Mouse (Mus musculus) adrenal gland, postnatal 4 days (tissue): Measurements from ENCODE around the gene Cxcl17. TPM values are rescaled to one million over a fixed set of nuclear protein-coding genes. Genes with fewer than 3 reads are reported as not detected.
"Not testable (repeated sequence)": the region's sequence is repeated elsewhere in the genome, so short reads cannot be mapped to it uniquely, and the experiment has no call there.

Experiments
- DNase-seq, 2 experiments: peaks; one replicate each; pipeline ENCODE4 v3.0.0; 2021 to 2022; ENCODE audit warnings: low spot score in 2 of 2, mixed read lengths in 2 of 2
- total RNA-seq, 2 experiments: library from RNA; stranded (reverse); gene quantifications; 2 replicates each; pipeline ENCODE4 v1.2.3; 2021

The Cxcl17 gene
- total RNA-seq, 2 experiments from 2014 or later: not detected

DNA sequence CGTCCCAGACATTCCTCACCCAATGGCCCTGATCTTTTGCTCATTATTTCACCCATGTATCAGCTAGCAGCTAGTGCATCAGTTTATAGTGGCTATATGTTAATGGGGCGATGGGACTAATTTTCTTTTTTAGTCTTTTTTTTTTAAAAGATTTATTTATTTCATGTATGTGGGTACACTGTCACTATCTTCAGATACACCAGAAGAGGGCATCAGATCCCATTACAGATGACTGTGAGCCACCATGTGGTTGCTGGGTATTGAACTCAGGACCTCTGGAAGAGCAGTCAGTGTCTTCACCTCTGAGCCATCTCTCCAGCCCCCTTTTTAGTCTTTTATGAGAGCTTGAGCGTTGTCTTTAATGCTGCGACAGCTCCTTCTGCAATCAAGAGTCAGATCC, 13.7 kb upstream of the Cxcl17 start:
- not testable (repeated sequence) for DNase-seq

DNA sequence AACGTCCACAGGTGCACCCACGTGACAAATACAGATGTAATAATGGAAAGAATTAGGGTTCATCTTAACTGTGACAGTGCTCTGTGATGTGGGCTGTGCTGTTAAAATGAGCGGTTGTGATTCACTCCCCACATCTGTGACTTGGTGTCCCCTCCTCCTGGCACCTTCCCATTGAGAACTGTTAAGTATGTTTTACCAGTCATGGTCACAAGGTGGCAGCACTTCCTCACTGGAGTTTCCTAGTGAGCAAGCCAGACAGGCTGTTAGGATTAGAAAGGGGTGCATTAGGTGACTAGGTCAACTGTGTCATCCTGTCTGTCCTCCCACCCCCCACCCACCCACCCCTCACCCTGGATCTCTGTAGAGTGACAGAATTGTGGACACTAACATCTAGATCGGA, 11.7 kb upstream of the Cxcl17 start:
- DNase-seq: peak; percentile 49 to 66

DNA sequence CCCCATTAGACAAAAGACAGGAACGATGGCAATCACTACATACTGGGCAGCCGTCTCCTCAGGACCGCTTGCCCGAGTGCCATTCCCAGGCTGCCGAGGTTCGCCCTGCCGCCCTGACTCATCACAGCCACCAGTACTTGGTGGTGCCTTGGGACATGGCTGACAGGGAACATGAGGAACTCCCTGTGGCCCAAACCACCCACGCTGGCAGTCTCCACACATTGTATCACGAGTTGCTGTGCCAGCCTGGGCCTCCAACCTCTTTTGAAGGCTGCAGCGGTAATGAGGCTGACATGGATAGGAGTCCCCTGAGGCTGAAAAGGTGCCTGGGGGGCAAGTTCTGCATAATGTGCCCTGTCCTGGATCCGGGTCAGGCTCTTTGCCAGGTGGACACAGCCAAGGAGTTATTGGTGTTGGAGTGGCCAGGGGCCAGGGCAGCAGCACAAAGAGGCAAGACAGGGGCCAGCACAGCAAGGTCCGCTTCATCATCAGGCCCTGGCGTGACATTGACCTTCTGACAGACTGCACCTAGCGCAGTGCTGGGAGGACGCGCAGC, 9.7 kb upstream of the Cxcl17 start:
- DNase-seq: no peak

DNA sequence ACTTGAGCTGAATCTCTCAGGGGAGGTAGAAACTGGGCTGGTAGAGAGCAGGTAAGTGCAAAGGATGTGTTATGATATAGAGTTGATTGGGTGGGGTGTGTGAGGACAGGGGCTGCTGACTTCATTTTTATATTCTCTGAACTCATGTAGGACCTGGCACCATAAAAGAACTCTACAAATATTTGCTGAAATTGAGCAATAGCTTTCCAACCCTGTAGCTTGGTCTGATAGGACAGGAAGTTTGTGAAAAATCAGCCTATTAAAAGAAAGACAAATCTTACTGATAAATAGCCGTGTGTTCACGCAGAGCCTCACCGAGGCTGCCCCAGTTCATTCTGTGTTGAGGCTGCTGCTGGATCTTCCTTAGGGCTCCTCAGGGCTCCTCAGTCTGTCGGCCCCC, 7.3 kb upstream of the Cxcl17 start:
- DNase-seq: no peak

DNA sequence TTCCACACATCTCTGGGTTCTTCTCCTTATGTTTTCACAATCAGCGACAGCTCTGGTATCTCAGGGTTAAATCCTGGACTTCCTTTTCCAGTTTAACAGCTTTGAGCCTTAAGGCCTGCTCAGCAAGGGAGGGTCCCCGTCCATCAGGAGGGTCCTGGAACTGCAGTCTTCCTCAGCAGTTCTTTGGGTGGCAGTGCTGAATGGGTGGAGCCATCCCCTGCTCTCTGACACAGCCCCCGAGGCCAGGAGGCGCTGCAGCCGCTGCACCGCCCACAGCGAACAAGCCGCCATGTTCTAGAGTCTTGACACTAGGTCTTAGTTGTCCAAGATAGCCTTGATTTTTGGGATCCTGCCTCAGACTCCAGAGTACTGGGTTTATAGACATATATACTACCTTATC, 6.8 kb upstream of the Cxcl17 start:
- no peak for DNase-seq

DNA sequence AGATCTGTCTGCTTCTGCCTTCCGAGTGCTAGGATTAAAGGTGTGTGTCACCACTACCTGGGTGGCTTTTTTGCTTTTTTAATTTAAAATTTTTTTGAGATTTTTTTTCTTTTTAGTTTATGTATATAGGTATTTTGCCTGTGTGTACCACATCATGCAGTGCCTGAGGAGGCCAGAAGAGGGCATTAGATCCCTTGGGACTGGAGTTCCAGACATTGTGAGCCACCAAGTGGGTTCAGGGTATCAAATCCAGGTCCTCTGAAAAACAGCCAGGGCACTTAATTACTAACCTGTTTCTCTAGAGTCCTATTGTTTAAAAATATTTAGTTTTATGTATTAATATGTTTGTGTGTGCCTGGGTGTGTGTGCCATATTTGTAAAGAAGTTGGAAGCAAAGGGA, 4.9 kb upstream of the Cxcl17 start:
- DNase-seq: no peak

DNA sequence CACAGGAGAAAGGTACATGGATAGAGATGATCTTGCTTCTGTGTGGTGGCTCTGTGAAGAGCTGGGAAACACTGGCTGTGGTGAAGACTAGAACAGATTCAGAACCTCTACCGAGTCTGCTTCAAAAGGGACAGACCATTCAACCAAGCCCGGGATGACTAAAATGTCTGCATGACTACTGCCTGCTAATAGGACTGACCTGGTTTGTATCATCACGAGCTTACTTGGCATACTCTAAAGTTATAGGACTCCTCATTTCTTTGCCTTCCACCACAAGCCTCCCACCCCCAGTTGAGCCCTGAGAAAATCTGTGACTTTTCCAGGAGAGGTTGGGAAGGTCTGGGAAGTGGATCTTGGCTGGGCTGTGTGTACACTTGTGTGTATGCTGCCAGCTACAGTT, 825 bp downstream of the Cxcl17 start:
- DNase-seq: no peak

DNA sequence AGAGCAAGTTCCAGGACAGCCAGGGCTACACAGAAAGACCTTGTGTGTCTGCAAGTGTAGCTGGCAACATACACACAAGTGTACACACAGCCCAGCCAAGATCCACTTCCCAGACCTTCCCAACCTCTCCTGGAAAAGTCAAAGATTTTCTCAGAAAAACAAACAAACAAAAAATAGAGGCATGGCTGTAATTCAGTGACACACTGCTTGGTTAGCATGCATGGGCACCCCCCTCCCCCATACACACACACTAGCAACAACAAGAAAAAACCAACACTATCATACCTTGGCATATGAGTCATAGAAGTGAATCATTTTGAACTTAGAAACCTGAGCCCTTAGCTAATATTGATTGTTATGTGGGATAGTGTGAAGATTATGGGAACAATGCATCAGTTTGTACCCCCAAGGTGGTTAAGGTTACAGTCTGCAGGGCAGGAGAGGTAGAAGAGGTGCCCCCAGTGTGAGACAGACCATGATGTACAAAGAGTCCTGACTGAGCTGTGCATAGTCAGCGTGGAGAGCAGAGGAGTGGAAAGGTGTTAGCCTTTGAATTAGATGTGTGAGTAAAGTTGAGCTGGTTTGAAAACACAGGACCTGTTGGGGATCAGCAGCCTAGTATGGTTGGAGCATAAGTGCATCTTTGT, 1.6 kb downstream of the Cxcl17 start:
- no peak for DNase-seq

DNA sequence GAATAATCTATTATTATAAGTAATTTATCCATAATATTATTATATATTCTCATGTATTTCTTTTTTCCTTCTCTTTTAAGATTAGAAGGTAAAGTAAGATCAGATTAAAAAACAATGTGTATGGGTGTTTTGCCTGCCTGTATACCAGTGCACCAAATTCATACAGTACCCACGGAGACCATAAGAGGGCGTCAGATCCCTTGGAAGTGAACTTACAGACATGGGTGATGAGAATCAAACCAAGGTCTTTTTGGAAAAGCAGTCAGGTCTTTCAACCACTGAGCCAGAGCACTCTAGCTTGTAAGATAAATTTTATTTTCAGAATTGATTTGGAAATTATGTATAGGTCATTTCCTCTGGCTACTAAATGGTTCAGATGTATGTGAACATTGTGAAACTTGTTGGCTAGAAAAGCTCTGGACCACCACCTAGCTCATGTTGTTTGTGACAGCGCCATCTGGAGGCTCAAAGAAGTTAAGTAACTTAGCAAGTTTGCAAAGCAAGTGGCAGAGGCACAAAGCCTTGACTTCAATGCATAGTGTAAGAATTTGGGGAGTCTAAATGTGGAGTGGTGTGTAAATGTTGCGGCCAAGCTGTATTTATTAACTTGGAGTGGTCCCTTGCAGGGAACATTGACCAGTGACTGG, 3.4 kb downstream of the Cxcl17 start:
- no peak for DNase-seq

DNA sequence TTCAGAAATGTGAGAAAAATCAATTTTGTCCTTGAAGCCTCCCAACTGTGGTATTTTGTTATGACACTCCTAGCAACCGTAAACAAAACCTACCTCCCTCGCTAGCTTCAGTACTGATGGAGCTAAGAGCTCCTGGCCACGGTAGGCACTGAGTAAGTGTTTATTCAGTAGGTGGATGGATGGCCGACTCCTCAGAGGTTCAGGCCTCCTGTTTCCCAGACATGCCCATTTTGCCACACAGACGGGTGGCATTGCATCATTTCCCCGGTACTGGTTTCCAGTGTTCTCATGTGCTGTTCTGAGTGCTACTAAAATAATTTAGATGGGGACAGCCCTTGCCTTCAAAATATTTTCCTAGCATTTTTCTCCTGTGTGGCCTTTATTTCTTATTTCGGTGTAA, 6.2 kb downstream of the Cxcl17 start:
- no peak for DNase-seq

DNA sequence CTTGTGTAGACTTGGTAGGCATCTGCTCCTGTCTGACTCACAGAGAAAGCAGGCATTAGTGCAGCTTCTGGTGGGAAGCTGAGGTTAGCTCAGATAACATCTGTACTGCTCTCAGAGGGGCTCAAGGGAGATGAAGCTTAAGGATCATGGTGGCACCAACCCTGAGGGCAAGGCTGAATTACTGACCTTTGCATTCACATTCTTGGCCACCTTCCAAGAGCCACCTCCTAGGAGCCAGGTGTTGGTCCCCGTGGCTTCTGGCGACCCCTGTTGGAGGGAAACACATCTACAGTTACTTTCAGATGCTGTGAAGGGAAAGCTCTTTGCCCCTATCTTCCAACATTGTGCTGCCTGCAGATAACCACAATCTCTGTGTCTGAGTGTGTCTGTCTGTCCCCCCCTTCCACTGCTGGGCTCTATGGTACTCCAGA, 10.0 kb downstream of the Cxcl17 start:
- no peak for DNase-seq

DNA sequence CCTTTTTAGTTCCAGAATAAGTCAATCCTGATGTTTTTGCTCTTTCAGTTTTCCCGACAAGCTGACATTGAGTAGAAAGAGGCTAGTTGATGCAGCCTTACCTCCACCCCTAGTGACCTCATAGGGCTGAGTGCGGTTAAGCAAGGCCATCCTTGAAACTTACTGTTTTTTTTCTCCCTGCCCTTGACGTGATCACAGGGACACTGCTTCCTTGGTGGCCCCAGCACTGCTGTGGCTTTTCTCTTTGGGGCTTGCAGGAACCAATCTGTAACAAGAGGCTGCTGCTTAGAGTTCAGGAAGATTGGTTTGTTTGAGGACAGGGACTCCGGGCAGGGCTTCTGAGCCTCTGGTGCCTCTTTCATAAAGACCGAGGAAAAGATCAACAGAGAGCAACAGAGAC, 10.7 kb downstream of the Cxcl17 start:
- no peak for DNase-seq

DNA sequence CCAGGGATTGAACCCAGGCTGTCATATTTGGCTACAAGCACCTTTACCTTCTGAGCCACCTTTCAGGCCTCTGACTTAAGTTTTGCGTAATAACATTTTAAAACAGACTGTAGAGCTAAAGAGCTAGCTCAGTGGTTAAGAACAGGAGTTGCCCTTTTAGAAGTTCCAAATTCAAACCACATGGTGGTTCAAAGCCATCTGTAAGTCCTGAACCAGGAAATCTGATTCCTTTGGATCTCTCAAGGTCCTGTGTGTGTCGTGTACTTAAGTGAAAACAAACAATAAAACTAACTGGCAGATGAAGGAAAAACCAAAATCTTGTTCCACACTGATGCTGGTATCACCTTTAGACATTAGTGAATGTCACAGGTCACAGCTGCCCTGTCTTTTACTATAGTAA, 11.1 kb downstream of the Cxcl17 start:
- DNase-seq: no peak

DNA sequence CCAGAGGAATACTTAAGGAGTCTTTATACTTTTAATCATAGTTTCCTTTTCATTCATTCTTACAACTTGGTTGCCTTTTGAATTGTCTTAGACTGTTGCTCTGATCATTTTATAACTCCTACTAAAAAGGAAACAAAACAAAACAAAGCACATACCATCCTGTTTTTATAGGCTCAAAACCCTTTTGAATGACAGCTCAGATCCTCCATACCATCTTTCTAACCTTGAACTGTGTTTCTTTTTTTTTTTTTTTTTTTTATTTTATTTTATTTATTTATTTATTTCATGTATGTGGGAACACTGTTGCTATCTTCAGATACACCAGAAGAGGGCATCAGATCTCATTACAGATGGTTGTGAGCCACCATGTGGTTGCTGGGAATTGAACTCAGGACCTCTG, 13.7 kb downstream of the Cxcl17 start:
- not testable (repeated sequence) for DNase-seq

DNA sequence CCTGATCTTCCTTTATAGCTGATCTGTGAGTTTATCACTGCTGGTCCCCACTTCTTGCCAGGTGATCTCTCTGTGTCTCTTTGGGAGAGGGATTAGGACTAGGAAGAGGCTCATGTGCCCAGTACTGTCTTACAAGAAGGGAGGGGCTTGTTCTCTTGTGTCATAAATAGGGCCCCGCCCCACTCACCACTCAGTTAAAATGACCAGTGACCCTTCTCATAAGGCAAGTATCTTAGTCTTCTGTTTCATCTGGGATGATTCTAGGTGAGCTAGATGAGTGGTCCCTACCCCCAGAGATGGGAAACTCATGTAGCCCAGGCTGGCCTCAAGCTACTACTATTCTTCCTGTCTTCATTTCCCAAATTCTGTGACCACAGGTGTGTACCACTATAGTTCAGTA, 14.1 kb downstream of the Cxcl17 start, which contains the start of gene Lipe:
Gene Lipe, minus strand, starts transcription at position 101 of the 400 bp plus-strand sequence.
- DNase-seq: no peak

DNA sequence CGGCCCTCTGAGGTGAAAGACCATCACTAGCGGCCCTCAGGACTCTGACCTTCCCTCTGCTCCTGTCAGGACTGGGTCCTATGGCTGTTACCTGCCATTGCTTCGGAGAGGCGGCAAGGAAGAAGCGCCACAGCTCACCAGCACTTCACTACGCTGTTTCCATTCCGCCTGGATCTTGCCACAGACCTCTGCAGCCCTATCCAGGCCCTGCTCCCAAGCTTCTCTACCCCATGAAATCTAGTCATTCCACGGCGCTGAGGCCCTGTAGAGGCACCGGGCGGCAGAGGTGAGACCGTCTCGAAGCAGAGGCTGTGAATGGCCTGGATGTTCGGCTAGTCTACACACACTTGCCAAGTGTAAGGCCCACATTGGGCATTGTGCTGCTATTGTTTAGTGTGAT, 16.1 kb downstream of the Cxcl17 start:
- no peak for DNase-seq

DNA sequence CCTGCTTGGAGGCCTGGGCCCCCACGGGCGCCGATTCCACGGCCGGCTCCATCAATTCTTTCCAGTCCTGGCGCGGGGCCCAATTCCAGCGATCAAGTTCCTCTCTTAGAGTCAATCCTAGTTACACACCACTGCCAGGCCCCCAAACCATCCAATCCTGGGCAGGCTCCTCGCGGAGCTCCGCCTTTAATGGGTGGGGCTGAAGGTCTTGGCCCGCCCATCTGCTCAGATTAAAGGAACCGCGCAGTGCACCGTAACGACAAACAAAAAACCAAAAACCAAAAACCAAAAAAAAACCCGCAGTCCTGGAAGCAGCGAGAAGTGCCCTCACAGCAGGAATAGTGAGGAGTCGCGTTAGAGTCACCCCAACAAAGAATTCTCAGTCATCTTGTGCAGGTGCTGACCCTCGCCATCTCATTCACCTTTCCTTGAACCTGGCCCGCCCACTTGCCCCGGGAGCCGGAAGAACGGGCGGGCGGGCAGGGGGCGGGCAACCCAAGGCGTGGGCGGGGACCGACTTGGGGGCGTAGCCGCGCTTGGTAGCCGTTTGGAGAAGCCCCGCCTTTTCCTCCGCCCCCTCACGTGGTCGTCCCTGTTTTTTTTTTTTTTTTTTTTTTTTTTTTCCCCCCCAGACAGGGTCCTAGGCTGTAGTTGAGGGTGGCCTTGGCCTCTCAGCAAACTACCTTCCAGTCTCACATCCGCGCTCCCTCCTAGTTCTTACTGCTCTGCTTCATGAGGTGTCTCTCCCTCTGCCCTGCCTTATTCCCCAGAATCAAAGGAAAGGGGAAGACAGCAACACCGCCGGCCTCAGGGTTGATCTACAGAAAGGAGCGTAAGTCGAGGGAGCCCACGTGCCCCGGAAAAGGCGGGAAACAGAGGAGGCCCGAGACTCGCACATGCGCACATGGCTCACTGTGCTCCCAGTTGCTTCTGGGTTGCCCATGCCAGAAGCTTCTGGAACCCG, 16.8 kb downstream of the Cxcl17 start:
- peak; percentile 87 to 94 for DNase-seq

DNA sequence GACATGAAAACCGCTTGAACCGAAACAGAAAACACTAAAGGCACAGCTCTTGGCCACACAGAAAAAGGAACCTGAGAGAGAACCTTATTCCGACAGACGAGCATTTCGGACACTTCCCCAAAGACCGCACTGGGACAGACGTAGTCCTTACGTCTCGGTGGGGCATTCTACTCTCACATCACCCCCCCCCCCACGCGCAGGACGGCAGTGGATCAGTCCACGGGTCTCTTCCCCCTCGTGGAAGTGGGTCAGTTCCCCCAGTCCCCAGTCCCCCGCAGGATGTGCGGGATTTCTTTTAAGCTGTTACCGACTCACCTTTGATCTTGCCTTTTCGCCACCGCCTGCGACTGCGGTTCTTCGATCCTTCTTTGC, 17.5 kb downstream of the Cxcl17 start:
- DNase-seq: no peak

DNA sequence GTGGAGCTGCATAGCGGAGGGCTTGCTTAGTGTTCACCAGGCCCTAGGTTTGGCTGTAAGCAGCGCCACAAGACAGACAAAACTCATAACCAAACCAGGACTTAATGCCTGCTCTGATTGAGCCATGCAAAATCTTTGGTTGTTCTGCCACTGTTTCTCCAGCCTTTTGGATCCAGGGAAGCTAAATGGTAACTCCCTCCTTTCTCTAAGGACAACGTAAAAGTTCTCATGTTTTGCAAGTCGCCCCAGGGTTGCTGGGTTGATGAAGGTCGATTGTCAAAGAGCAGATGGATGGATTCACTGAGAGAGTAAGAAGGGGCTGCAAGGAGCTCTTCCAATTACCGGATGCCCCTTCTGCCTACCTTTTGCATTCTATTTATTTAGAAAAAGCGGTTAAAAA, 17.9 kb downstream of the Cxcl17 start:
- no peak for DNase-seq

DNA sequence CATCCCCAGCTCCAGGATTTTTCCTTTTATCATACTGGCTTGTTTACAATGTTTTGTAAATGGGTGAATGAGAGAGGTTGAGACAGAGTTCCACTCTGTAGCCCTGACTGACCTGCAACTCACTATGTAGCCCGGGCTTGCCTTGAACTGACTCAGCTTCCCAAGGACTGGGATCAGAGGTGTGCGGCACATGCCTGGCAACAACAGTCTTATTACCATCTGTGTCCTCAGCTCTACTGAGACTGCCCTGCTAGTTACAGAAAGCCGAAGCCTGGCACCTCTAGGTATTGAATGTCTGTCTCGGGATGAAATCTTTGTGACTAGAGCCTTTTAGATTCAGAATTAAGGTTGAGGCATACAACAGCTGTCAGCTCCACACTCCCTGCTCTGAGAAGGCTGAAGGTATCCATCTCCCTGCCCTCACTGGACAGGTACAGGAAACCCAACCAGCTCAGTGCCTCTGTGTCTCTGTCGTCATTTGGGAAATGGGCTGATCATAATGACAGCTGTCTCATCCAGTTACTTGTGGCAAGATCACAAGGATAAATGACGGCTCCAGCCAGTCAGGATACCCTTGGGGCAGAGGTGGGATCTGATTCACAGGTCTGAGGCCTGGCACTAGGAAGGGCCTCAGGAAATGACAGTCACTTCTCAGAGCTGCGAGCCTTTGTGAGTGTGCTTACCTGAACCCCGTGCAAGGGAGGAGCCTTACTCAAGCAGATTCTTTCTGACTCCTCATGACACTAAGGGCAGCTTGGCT, 19.1 kb downstream of the Cxcl17 start:
- DNase-seq: no peak

DNA sequence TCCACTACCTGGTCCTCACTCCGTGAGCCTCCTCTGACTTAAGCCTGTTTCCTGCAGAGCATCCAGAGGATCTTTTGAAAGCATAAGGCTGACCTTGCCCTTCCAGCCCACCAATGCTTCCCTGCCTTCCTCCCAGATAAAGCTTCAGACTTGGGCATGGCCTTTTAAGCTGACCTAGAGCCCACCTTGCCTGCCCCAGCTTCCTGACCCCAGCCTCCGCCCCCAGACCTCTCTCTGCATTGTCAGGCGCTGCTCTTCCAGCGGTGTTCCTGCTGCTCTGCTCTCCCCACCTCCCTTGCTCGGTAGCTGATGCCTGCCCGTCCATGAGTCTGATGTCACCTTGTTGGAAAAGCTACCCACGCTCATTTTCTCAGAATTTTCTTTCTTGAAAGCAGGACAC, 19.8 kb downstream of the Cxcl17 start:
- no peak for DNase-seq
